Mouse (Mus musculus): ENCODE measurements around the gene Cyp4f15.
"Not testable (repeated sequence)": the region's sequence is repeated elsewhere in the genome, so short reads cannot be mapped to it uniquely, and the experiment has no call there.

Cyp4f15 gene

GRCm38 (mm10) chr17:32685048-32685750, at the start of gene Cyp4f15:
TSS of gene Cyp4f15 (plus strand) at chr17:32685627.
- peak; percentile 5 for DNase-seq (ENCODE audit: low spot score)

GRCm38 (mm10) chr17:32636341-32636740, 49.1 kb upstream of the Cyp4f15 start:
- no peak for DNase-seq (ENCODE audit: low spot score)

- DNase-seq (ENCODE audit: low spot score) = no peak
These were observed 48.3 kb upstream of the Cyp4f15 start for GRCm38 (mm10) chr17:32637151-32637550.

DNA sequence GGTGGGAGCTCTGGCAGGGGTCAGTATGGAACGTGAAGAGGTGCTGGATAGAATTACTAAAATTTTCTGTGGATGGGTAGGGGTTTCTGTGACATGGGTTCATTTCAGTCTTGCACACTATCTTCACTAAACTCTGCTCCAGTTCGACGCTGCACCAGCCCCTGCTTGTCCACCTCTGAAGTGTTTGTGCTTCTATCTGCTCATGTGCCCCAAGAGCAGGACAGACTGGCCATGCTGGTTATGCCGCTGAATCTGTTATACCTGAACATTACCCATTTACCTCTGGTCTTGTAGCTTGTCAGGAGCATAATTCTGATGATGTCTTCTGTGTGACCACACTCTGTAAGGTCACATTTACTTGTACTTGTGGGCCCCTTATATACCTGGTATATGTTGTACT, 38.8 kb upstream of the Cyp4f15 start:
- DNase-seq (ENCODE audit: low spot score) = no peak

- DNase-seq (ENCODE audit: low spot score) = no peak
These were observed 31.6 kb upstream of the Cyp4f15 start for GRCm38 (mm10) chr17:32653860-32654259.

DNA sequence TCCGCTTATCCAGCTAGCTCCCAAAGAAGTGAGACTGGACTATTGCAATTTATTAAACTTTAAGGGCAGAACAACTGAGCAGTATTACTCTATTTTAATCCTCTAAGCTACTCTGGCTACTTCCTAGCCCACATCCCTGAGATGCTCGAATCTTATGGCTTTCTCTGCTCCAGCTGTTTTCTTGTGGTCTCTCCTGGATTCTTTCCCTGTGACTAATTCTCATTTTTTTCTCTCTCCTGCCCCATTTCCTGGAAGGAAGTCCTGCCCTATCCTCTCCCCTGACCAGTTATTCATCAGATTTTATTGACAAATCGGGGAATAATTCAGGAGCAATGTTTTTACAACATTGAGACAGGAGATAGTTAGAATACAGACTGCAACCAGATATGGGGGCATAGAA, 28.4 kb upstream of the Cyp4f15 start:
- DNase-seq (ENCODE audit: low spot score) = no peak

- DNase-seq (ENCODE audit: low spot score) = no peak
These were observed 27.2 kb upstream of the Cyp4f15 start for GRCm38 (mm10) chr17:32658246-32658645.

DNA sequence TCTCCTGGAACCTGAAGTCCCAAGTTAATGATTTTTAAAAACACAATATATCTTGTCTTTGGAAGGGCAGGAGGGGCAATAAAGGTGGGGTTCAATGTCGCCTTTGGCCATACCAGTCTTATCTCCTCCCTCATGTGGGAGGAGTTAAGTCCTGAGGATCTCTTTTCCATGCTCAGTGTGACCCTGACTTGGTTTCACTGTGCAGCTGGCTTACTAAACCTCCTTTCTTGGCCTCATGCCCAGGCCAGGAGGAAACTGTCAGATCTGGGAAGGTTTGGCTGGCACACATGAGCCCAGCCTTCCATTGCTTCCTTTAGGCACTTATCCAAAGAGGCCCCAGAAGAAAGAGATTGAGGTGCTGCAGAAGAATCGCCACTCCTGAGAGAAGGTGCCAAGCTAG, 26.7 kb upstream of the Cyp4f15 start, which contains the start of gene Cyp4f40:
Cyp4f40 (plus strand) TSS at position 189 of the 400 bp plus-strand sequence.
- no peak for DNase-seq (ENCODE audit: low spot score)

GRCm38 (mm10) chr17:32673976-32674375, 11.5 kb upstream of the Cyp4f15 start:
- DNase-seq (ENCODE audit: low spot score) = no peak

DNA sequence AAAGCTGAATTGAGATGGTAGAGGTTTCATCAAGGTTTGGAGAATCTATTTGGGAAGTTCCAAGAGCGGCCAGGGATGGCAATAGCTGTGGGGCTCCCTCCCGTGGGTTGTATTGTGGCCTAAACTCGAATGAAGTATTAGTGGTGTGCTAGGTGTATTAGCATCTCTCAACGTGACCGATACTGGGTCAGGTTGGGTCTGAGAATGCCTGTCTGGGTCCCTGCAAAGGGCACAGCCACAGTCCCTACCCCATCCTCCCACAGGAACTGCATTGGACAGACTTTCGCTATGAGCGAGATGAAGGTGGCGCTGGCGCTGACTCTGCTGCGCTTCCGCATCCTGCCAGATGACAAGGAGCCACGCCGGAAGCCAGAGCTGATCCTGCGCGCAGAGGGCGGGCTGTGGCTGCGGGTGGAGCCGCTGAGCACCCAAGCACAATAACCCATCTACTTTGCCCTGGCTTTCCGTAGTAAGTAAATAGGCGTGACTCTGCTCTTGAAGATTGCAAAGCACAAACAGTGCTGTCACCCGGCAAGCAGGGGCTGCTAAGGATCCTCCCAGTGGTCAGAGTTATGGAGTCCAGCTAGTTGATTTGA, 9.3 kb upstream of the Cyp4f15 start:
- DNase-seq (ENCODE audit: low spot score) = no peak

- DNase-seq (ENCODE audit: low spot score) = peak; percentile 33
These were observed 5.0 kb upstream of the Cyp4f15 start for GRCm38 (mm10) chr17:32680404-32680803.

DNA sequence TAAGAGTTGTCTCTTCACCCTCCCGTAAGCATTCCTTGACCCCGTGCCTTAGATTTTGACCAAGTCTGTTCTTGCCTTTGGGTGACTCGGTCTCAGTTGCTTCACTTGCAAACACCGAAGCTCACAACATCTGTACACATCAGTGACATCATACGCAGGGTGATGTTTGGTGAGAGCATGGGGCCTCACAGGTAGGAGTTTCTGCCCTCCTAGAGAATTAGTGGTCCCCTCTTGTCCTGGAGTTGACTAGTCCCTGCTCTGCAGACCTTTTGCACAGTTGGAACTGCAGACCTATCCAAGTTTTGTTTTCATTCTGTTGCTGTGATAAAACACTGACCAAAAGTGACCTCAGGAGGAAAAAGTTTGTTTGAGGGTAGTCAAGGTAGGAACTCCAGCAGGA, 1.3 kb downstream of the Cyp4f15 start:
- no peak for DNase-seq (ENCODE audit: low spot score)

- no peak for DNase-seq (ENCODE audit: low spot score)
These were observed 5.5 kb downstream of the Cyp4f15 start for GRCm38 (mm10) chr17:32690959-32691358.

DNA sequence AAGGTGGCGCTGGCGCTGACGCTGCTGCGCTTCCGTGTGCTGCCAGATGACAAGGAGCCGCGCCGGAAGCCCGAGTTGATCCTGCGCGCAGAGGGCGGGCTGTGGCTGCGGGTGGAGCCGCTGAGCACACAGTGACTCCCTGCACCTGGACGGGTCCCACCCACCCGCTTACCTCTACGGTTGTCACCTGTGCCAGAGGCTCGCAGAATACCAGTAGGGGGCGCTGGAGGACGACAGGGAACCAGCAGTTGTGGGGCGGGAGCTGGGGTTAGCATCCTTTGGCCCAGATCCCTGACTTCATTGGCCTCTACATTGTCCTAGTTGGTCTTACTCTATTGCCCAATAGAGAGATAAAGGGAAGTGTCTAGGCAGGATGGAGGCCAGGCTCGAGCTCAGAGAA, 17.4 kb downstream of the Cyp4f15 start:
- no peak for DNase-seq (ENCODE audit: low spot score)

- DNase-seq (ENCODE audit: low spot score) = not testable (repeated sequence)
These were observed 25.1 kb downstream of the Cyp4f15 start for GRCm38 (mm10) chr17:32710541-32710940.

GRCm38 (mm10) chr17:32722151-32722550, 36.7 kb downstream of the Cyp4f15 start:
- DNase-seq (ENCODE audit: low spot score) = not testable (repeated sequence)

GRCm38 (mm10) chr17:32722771-32723170, 37.3 kb downstream of the Cyp4f15 start:
- DNase-seq (ENCODE audit: low spot score) = no peak

DNA sequence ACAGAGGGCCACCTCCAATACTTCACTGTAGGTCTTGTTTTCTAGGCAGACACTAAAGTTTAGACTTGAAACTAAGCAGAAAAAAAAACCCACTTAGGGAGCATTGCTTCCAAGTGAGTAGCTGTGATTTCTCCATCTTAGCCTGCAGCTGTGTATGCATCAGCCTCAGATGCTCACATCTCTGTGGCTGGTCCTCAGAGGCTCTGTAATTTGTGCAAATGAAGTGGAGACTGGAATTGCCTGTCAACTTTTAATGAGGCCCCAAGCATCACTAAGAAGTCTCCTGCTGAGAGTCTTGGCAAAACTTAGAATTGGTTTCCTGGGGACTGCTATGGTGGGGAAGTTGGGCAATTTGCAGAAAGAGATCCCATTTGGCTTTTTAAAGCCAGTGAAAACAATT, 40.9 kb downstream of the Cyp4f15 start:
- not testable (repeated sequence) for DNase-seq (ENCODE audit: low spot score)

GRCm38 (mm10) chr17:32729029-32729428, 43.6 kb downstream of the Cyp4f15 start:
- no peak for DNase-seq (ENCODE audit: low spot score)

GRCm38 (mm10) chr17:32738406-32738805, 53.0 kb downstream of the Cyp4f15 start:
- DNase-seq (ENCODE audit: low spot score) = no peak

GRCm38 (mm10) chr17:32741057-32741456, 55.6 kb downstream of the Cyp4f15 start:
- no peak for DNase-seq (ENCODE audit: low spot score)

GRCm38 (mm10) chr17:32750611-32751010, 65.2 kb downstream of the Cyp4f15 start:
- DNase-seq (ENCODE audit: low spot score) = no peak

Data from layer of hippocampus, adult 9-10 months (tissue).